Mouse (Mus musculus): ENCODE measurements at regions not wholly inside any gene's neighbourhood (a gene's known extent, or its start where the extent isn't known, plus 50 kb on each side); places are given as distances from the start of the nearest gene placed in this dataset.

DNA sequence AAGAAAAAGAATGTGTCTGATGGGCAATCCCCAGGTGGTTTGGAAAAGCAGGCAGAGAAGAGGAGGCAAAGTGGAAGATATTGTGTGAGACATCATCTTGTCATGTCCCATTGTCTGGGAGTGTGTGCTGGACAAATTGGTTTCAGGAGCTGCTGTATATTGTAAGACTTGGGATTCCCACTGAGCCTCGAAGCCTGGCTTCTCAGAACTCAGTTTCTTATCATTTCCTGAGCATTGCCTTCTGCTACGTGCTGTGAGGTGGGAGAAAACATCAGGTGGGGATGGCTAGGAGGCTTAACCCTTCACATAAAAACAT lies 1216.3 kb downstream of the Agbl1 start:
- Histone ChIP-seq H3K4me1 (replicated peaks) (peaks cover 11% of the 10 kb centered on the region), H3K9me3 (no peaks in the 10 kb centered on the region), H3K27ac (replicated peaks) (no peak overlapping the region), H3K4me2 (0 out of 2 replicates have a peak overlapping the region, but pooled peaks have one; percentile 40), H3K9ac (no peak overlapping the region), H3K4me3 (no peak overlapping the region), H3K36me3 (no peaks in the 10 kb centered on the region), H3K27me3 (no peaks in the 10 kb centered on the region)
- WGBS = 10% methylated on average over 2 of the region's 2 CpGs
- ATAC-seq (ENCODE audit: low FRiP score, low read depth) = peak; percentile 48; the same call in 1 of the 2 replicates

DNA sequence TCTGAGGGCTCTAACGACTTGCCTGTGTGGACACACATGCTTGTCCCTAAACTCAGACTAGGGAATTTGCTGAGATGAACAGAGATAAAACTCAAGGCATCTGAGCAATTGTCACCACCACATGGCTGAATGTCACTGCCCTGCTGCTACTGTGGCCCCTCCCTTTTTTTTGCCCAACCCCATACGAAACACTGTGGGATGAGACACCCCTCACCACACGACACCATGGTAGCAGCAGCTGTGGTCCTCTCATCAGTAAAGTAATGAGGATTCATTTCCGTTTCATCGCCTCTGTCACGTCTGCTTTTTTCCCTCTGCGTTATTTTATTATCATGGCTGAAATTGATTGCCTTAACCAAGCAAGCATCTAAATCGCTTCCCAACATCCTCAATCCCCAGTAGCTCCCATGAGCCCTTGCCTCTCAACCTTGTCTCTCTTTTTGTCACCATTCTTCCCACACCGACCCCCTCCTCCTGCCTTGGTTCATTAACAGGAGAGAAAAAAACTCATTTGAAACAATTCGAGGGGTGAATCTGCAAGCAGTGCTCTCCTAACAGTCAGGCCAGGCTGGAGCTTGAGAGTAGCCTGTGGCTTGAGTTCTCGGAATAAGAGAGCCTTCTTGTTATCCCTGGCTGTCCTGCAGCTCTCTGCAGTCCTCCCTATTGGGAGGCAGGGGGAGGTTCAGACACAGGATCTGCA lies 1215.8 kb downstream of the Agbl1 start:
- Histone ChIP-seq H3K27me3 (no peaks in the 10 kb centered on the region), H3K4me2 (peak overlapping the region; percentile 40), H3K4me3 (no peak overlapping the region), H3K27ac (replicated peaks) (no peak overlapping the region), H3K4me1 (replicated peaks) (peaks cover 11% of the 10 kb centered on the region), H3K36me3 (no peaks in the 10 kb centered on the region), H3K9me3 (no peaks in the 10 kb centered on the region), H3K9ac (no peak overlapping the region)
- ATAC-seq (ENCODE audit: low FRiP score, low read depth) = peak; percentile 71; the same call in 1 of the 2 replicates
- 22% methylated on average over 11 of the region's 11 CpGs for WGBS

DNA sequence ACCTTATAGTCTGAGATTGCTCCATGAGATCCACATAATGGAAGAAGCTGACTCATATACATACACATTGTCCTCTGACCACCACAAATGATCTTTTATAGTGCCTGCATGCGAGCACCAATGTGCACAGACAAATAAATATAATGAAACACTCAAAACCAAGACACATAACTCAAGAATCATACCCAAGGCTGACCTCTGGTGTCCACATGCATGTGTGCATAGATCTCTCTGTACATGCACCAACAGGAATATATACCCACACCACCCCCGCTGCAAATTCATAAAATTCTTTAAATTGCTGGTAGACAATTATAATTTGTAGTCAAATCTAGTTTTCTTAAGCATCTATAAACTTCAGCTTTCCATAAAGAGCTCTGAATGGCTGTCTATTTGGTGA lies 1211.9 kb downstream of the Agbl1 start:
- no peak overlapping the region for H3K4me2 ChIP-seq
- 74% methylated on average over 2 of the region's 2 CpGs for WGBS
- H3K27me3 ChIP-seq = no peaks in the 10 kb centered on the region
- no peak overlapping the region for H3K27ac ChIP-seq (replicated peaks)
- ATAC-seq (ENCODE audit: low FRiP score, low read depth) = no peak
- no peak overlapping the region for H3K4me3 ChIP-seq
- H3K9ac ChIP-seq = no peak overlapping the region
- H3K36me3 ChIP-seq = no peaks in the 10 kb centered on the region
- H3K4me1 ChIP-seq (replicated peaks) = peaks cover 11% of the 10 kb centered on the region
- no peaks in the 10 kb centered on the region for H3K9me3 ChIP-seq

DNA sequence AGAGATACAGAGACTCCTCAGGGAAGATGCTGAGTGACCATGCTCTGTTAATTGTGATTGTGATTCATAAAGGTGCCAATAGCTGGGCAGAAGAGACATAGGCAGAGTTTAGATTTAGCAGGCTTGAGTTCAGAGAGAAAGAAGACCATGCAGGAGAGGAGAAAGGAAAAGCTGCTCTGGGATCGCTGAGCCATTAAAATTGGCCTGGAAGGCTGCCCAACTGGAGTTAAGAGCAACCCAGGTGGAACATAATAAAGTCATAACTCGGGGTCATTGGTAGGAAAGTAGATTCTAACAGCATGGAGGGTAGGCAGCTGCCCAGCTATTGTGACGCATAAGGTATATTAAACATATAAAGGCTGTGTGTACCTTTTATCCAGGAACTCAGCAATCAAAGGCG lies 1183.9 kb downstream of the Agbl1 start:
- no peaks in the 10 kb centered on the region for H3K4me1 ChIP-seq (replicated peaks)
- no peak overlapping the region for H3K4me3 ChIP-seq
- no peak overlapping the region for H3K27ac ChIP-seq (replicated peaks)
- no peaks in the 10 kb centered on the region for H3K36me3 ChIP-seq
- H3K9ac ChIP-seq = no peak overlapping the region
- no peak overlapping the region for H3K4me2 ChIP-seq
- no peaks in the 10 kb centered on the region for H3K9me3 ChIP-seq
- no peaks in the 10 kb centered on the region for H3K27me3 ChIP-seq
- no peak for ATAC-seq (ENCODE audit: low FRiP score, low read depth)
- 75% methylated on average over 4 of the region's 4 CpGs for WGBS

All from hindbrain, embryonic 15.5 days (tissue).